Mouse (Mus musculus) E14TG2a.4 (cell line): ENCODE results near the gene Zc3h4.

Experiments
- CTCF ChIP-seq: conservative IDR thresholded peaks from 2 replicates; pipeline ENCODE4 v1.5.1; 2014; ENCODE audit warnings: low read length
- POU5F1 ChIP-seq: IDR thresholded peaks from 2 replicates; pipeline ENCODE4 v1.6.1; 2014; ENCODE audit warnings: low read length, borderline replicate concordance

- no peak for TF ChIP-seq CTCF
- TF ChIP-seq POU5F1, result no peak
These were observed 30.1 kb upstream of the Zc3h4 start for GRCm38 (mm10) chr7:16370596-16370995.
